Mouse (Mus musculus) myocyte (in vitro differentiated cells): ENCODE measurements around the gene Pdcd4. TPM values are rescaled to one million over a fixed set of nuclear protein-coding genes. Genes with fewer than 3 reads are reported as not detected.

Experiments
- H3K27me3 ChIP-seq: one replicate; pipeline ENCODE4 v1.6.1; 2011; ENCODE audit not compliant: control insufficient read depth, insufficient read depth, insufficient read length
- H3K36me3 ChIP-seq: one replicate; pipeline ENCODE4 v1.6.1; 2011; ENCODE audit not compliant: control insufficient read depth, insufficient read depth
- H3K4me2 ChIP-seq: one replicate; pipeline ENCODE4 v1.6.1; 2011; ENCODE audit warnings: low read depth, control low read depth
- H3K4me3 ChIP-seq: one replicate; pipeline ENCODE4 v1.5.1; 2011; ENCODE audit warnings: mild to moderate bottlenecking, control low read depth, moderate library complexity
- H3K79me2 ChIP-seq: one replicate; pipeline ENCODE4 v1.6.1; 2011; ENCODE audit not compliant: control insufficient read depth, insufficient read depth
- H3ac ChIP-seq: one replicate; pipeline ENCODE4 v1.6.1; 2011; ENCODE audit not compliant: control insufficient read depth, insufficient read length
- CEBPB ChIP-seq: IDR thresholded peaks from 2 replicates; pipeline ENCODE4 v1.6.1; 2011; ENCODE audit warnings: mild to moderate bottlenecking, moderate library complexity; ENCODE audit not compliant: poor library complexity, insufficient read depth, severe bottlenecking
- E2F4 ChIP-seq: IDR thresholded peaks from one replicate; pipeline ENCODE4 v1.6.1; 2011; ENCODE audit warnings: mild to moderate bottlenecking, control low read depth, moderate library complexity; ENCODE audit not compliant: insufficient read depth
- MAX ChIP-seq: IDR thresholded peaks from one replicate; pipeline ENCODE4 v1.6.1; 2011; ENCODE audit warnings: low read depth, mild to moderate bottlenecking, control low read depth
- MYOD1 ChIP-seq, 3 experiments: IDR thresholded peaks; one replicate each; pipeline ENCODE4 v1.6.1; 2011; ENCODE audit warnings: control low read depth in 2 of 3, low read depth in 2 of 3, mild to moderate bottlenecking in 2 of 3, moderate library complexity in 1 of 3; ENCODE audit not compliant: insufficient read length in 2 of 3, control insufficient read depth in 1 of 3
- MYOG ChIP-seq, 3 experiments: IDR thresholded peaks; one replicate each; pipeline ENCODE4 v1.6.1; 2011; ENCODE audit warnings: control low read depth in 2 of 3, low read depth in 2 of 3, mild to moderate bottlenecking in 2 of 3; ENCODE audit not compliant: insufficient read length in 2 of 3, control insufficient read depth in 1 of 3, insufficient read depth in 1 of 3
- POLR2A ChIP-seq: IDR thresholded peaks from one replicate; pipeline ENCODE4 v1.6.1; 2011; ENCODE audit warnings: low read depth, mild to moderate bottlenecking, control low read depth, moderate library complexity; ENCODE audit not compliant: insufficient read length
- POLR2AphosphoS2 ChIP-seq: IDR thresholded peaks from one replicate; pipeline ENCODE4 v1.6.1; 2011; ENCODE audit warnings: low read depth, control low read depth; ENCODE audit not compliant: insufficient read length
- REST ChIP-seq: IDR thresholded peaks from one replicate; pipeline ENCODE4 v1.6.1; 2011; ENCODE audit warnings: mild to moderate bottlenecking, control low read depth, moderate library complexity; ENCODE audit not compliant: insufficient read depth, insufficient read length
- SRF ChIP-seq: IDR thresholded peaks from one replicate; pipeline ENCODE4 v1.6.1; 2011; ENCODE audit warnings: low read depth; ENCODE audit not compliant: control insufficient read depth, insufficient read length
- TCF12 ChIP-seq: IDR thresholded peaks from one replicate; pipeline ENCODE4 v1.6.1; 2011; ENCODE audit warnings: mild to moderate bottlenecking, control low read depth; ENCODE audit not compliant: poor library complexity, insufficient read depth, severe bottlenecking
- TCF3 ChIP-seq: IDR thresholded peaks from one replicate; pipeline ENCODE4 v1.6.1; 2011; ENCODE audit warnings: low read depth, control low read depth; ENCODE audit not compliant: insufficient read length
- USF1 ChIP-seq: IDR thresholded peaks from one replicate; pipeline ENCODE4 v1.6.1; 2011; ENCODE audit warnings: low read depth, mild to moderate bottlenecking, control low read depth, moderate library complexity
- polyA plus RNA-seq: library from polyadenylated mRNA; unstranded; fragments of >200 nt; fragmentation: generic; extraction: Trizol; gene quantifications from one replicate; pipeline ENCODE4 v1.2.1, GENCODE M21; 2012; ENCODE audit warnings: missing spikeins

Pdcd4 gene
- polyA plus RNA-seq, 1 experiment, result 8.4 TPM

DNA sequence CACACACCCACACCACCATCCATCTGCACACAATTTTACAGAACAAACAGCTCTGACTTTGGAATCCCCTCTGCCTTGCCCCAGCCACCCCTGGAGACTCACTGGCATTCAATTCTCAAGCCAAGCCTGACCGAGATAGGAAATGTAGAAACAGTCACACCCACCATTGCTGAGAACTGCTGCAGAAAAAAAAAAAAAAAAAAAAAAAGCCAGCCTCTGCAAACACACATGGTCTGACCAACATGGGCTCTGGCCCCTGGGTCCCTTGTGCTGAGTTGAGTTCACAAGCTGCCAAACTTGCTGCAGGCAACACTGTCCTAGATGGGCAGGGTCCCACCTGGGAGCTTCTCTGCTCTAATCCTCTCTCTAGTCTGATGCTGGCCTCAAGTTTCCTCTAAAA lies 14.3 kb upstream of the Pdcd4 start:
- TF ChIP-seq MYOD1 (IDR thresholded peaks at IDR 0.05; ENCODE audit: control insufficient read depth in 1 of 3, insufficient read length in 2 of 3, low read depth in 2 of 3) (no peak), MAX (no peak), MYOG (IDR thresholded peaks at IDR 0.05; ENCODE audit: control insufficient read depth in 1 of 3, insufficient read depth in 1 of 3, insufficient read length in 2 of 3, low read depth in 2 of 3) (no peak), USF1 (no peak), E2F4 (no peak), POLR2A (no peak), CEBPB (no peak), TCF12 (no peak), POLR2AphosphoS2 (no peak), SRF (no peak), TCF3 (no peak), REST (no peak)
- Histone ChIP-seq H3K4me2 (no peak overlapping the region), H3K27me3 (no peaks in the 10 kb centered on the region), H3K4me3 (no peak overlapping the region), H3K79me2 (no peaks in the 10 kb centered on the region), H3K36me3 (no peaks in the 10 kb centered on the region), H3ac (no peak overlapping the region)

DNA sequence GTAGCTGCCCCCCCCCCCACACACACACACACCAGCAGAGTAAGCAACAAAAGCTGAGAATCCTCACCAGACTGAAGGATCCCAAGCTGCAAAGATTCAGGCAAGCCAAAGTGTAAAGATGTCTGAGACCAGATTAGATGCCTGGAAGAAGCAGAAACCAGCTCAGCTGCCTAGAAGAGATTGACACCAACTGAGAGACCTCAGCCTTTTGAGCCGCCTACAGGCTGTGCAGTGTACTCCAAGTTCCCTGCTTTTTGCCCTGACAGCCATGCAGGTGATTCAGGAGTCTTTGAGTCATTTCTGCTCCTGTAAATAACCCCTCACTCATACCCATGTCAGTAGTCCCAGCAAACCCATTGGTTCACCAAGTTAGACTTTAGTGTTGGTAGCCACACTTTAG lies 11.6 kb upstream of the Pdcd4 start:
- H3K79me2 ChIP-seq, result no peaks in the 10 kb centered on the region
- no peak overlapping the region for H3K4me3 ChIP-seq
- H3ac ChIP-seq, result no peak overlapping the region
- no peaks in the 10 kb centered on the region for H3K27me3 ChIP-seq
- H3K36me3 ChIP-seq, result no peaks in the 10 kb centered on the region
- TF ChIP-seq TCF3 (no peak), USF1 (no peak), MAX (no peak), POLR2AphosphoS2 (no peak), SRF (no peak), POLR2A (no peak), TCF12 (no peak), MYOD1 (IDR thresholded peaks at IDR 0.05; ENCODE audit: control insufficient read depth in 1 of 3, insufficient read length in 2 of 3, low read depth in 2 of 3) (no peak), REST (no peak), MYOG (IDR thresholded peaks at IDR 0.05; ENCODE audit: control insufficient read depth in 1 of 3, insufficient read depth in 1 of 3, insufficient read length in 2 of 3, low read depth in 2 of 3) (no peak), E2F4 (no peak), CEBPB (no peak)
- no peak overlapping the region for H3K4me2 ChIP-seq

DNA sequence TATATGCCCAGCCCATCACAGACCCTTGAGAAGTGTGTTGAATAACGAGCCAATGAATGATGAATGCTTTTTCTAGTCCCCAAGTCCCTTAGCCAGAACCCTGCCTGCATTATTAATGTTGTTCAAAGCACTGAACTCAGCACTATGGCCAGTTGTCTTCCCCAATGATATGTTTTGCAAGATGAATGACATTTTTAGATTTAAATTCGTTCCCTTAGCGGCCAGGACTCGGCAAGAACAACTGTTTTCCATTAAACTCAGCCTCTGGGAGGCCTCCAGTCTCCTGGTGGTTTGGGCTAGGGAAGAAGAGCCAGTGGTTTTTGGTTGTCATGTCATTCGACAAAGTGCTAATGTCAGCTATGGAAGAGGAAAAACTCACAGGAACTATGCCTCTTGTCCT lies 10.2 kb upstream of the Pdcd4 start:
- TF ChIP-seq SRF (no peak), USF1 (no peak), POLR2AphosphoS2 (no peak), MYOD1 (IDR thresholded peaks at IDR 0.05; ENCODE audit: control insufficient read depth in 1 of 3, insufficient read length in 2 of 3, low read depth in 2 of 3) (no peak), POLR2A (no peak), E2F4 (no peak), TCF3 (no peak), MYOG (IDR thresholded peaks at IDR 0.05; ENCODE audit: control insufficient read depth in 1 of 3, insufficient read depth in 1 of 3, insufficient read length in 2 of 3, low read depth in 2 of 3) (no peak), TCF12 (no peak), CEBPB (no peak), MAX (no peak), REST (no peak)
- Histone ChIP-seq H3ac (no peak overlapping the region), H3K27me3 (no peaks in the 10 kb centered on the region), H3K36me3 (no peaks in the 10 kb centered on the region), H3K4me3 (no peak overlapping the region), H3K4me2 (no peak overlapping the region), H3K79me2 (no peaks in the 10 kb centered on the region)

DNA sequence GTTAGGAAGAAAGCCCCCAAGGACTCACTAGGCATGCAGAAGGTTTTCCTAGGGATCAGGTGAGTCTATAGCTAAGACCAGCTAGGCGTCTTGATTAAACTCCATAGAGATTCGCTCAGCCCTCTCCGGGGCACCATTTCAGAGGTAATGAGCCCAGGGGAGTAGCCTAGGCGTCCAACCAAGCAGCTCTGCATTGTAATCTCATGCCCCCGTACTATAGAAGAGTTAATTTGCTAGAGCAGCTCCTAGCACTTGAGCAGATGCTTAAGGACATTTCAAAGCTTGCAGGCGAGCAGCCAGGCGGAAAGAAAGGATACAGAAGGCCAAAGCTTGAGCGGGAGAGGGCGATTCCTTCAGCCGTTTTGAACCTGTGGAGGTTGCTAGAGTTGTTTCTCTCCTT lies 6.6 kb upstream of the Pdcd4 start:
- no peak overlapping the region for H3ac ChIP-seq
- H3K4me2 ChIP-seq, result no peak overlapping the region
- TF ChIP-seq SRF (no peak), USF1 (no peak), CEBPB (no peak), REST (no peak), TCF3 (no peak), POLR2AphosphoS2 (no peak), TCF12 (no peak), MYOD1 (IDR thresholded peaks at IDR 0.05; ENCODE audit: control insufficient read depth in 1 of 3, insufficient read length in 2 of 3, low read depth in 2 of 3) (no peak), POLR2A (no peak), E2F4 (no peak), MYOG (IDR thresholded peaks at IDR 0.05; ENCODE audit: control insufficient read depth in 1 of 3, insufficient read depth in 1 of 3, insufficient read length in 2 of 3, low read depth in 2 of 3) (no peak), MAX (no peak)
- H3K27me3 ChIP-seq, result no peaks in the 10 kb centered on the region
- no peaks in the 10 kb centered on the region for H3K79me2 ChIP-seq
- H3K4me3 ChIP-seq, result no peak overlapping the region
- no peaks in the 10 kb centered on the region for H3K36me3 ChIP-seq
